Mouse (Mus musculus) Muller cell, postnatal 12 days (primary cell): Measurements from ENCODE around the gene A930017K11Rik.

Source experiments
- DNase-seq: peaks from one replicate; pipeline ENCODE4 v3.0.0-alpha.2; 2015; ENCODE audit errors: inconsistent ontology term

A930017K11Rik gene

DNA sequence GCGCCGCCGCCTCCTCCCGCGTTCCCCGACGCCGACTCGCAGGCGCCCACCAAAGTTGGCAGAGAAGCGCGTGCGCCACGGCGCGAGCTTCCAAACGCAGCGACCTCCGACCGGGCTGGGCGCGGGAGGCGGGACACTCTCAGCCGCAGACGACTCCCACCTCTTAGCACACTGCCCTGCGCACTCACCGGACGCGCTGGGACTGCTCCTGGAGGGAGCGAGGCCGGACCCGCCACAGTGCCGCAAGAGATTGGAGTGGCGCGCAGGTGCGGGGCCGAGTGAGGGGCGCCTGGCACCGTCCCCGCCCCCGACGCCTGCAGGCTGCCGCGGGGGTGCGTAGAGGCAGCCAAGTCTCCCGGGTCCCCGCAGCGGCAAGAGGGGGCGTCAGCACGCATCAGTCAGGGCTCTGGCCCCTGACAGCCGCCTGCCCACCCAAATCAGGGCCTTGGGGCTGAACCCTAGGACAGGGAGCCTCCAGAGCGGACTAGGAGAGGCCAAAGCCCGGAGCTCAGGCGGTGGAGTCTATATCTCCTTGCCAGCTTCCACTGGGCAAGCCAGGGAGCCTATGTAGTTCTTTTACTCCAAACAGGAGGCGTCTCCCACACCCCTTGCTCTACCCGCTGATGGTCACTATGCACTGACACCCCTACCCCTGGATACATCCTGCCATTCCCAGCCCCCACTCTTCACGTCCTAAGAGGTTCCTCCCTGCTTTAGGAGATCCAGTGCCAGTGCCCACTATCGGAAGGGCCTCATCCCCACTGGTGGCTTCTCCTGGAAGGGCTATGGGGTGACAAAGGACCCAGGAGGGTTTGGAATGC is at the start of gene A930017K11Rik:
Gene A930017K11Rik, minus strand, starts transcription at position 763 of the 821 bp plus-strand sequence.
- no peak for DNase-seq

DNA sequence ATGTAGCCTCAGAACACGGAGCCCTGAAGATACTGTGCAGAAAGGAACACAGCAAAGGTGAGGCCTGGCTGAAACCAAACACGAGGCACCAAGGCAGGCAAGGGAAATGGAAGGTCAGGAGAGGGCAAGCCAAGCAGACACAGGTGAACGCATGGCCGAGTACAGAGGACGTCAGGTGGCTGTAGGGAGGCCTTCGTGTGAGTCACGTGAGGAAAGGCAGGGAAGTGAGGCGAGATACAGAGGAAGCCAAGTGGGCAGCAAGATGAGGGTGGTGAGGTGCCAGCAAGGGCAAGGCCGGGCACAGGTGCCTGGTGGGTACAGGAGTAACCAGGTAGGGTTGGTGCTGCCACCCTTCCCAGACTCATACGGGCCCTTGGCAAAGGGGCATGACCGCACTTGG is 46.1 kb upstream of the A930017K11Rik start:
- DNase-seq, result no peak

DNA sequence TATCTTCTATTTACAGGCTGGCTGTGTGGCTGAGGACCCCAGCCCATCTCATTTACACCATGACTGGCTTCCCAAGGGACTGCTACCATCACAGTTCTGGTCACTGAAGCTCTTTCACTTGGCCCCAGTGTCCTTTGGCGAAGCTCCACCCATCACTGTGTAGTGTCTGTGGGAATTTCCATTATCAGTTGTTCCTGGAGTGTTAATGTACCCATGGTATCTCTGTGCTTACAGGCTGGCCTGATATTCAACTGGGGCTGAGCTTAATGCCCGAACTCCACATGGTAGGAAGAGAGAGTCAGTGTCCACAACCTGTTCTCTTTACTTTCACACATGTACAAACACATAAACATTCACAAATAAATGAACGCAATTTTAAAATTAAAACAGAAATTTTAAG is 41.1 kb upstream of the A930017K11Rik start:
- no peak for DNase-seq

DNA sequence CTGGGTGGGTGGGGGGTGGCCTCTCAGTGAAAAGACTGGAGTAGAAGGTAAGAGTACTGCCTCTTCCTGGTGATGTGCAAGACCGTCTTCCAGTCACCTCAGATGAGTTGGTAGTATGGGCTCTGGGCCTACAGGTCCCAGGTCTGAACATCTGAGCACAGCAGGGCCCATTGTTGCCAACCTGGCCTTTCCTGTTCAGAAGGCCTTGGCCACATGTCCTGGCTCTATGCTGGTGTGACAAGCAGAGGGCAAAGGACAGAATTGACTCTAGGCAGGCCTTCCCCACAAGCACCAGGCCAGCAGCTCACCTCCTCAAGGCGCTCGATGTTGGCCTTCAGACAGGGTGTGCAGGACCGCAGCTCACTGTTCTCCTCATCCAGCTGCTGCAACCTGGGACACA is 39.9 kb upstream of the A930017K11Rik start:
- DNase-seq, result no peak

DNA sequence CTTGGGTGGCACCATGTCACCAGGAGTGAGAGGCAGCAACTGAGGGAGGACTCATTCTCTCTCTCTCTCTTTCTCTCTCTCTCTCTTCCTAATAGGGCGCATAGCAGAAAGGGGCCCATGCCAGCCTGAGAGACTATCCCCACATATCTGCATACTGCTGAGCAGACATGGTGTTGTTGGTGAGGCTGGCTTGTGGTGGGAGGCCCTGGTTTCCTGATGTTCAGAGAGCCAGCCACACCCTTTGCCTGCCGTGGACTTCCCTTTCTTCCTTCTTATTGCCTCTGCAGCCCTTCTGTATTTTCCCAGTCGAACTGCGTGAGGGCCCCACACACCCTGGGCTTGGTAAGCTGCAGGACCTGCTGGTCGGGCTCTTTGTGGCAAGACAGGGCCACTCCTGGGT is 38.0 kb upstream of the A930017K11Rik start:
- DNase-seq, result no peak

DNA sequence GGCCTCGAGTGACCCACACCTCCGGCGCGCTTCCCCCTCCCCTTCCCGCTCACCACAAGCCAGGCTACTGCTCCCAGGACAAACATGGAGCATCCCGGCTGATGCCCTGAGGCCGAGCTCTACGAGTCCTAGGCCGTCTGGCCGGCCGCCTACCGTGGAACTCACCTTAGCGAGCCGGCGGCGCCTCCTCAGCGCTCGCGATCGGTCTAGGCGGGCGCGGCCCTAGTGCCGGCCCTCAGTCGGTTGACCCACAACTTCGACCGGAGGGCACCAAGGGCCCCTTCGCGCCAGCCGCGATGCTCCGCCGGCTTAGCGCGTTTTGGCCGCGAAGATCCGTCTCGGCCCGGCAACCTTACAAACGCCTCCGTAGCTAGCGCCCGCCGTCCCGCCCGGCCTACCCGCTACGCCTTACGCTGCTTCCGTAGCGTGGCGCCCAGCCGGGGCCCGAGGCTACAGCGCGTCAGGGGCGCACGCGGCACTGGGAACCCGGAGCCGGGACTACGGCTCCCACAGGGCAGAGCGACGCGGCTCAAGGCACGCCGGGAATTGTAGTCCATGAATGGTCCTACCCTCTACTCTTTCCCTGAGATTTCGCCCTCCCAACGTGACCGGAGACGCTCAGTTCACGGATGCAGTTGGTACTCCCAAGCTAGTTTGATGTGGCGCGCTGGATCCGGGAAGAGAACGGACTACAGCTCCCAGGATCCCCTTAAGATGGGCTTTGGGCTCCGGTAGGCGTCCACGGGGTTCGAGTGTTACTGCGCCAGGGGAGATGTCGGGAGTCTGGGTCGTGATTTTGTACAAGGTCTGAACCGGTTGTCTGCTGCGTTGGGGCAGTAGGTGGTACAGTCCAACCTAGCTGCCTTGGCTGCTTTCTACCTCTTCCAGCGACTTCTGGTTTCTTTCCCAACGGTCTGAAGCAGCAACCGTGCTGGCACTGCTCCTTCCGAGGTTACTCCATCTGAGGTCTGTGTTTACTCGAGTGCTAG is 33.2 kb upstream of the A930017K11Rik start, which contains the start of gene Capn15:
Gene Capn15, minus strand, starts transcription at position 491 of the 989 bp plus-strand sequence.
- peak; percentile 97 for DNase-seq

DNA sequence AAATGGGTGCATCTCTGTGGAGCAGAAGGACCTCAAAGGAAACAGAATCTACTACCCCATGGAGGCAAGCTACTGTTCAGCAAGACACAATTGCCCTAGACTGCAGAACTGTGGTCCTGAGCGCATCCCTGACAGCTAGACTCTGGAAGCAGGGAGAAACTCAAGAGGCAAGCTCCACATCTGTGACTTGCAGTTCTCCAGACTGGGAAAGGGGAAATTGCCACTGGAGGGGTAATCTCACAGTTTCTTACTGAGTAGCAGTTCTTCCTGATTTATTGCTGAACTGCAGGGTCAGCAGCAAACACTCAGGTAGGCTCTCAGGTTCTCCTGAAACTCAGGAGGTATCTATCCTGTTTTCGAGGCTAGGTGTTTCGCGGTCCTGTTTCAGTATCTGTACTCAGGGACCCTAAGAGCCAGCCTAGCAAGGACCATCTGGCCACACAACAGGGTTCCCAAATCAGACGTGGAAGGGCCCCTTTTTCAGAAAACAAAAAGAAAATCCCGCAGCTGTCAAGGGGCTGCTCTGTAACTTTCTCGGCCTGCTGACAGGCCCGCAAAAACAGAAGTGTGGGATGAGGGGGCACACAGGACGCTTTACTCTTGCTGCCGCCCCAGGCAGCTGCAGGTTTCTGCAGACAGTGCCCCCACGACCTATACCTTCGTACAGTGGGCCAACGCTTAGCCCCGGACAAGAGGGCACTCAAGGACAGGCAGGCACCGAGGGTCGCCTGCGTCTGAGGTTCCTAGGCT is 32.4 kb upstream of the A930017K11Rik start:
- DNase-seq, result no peak

DNA sequence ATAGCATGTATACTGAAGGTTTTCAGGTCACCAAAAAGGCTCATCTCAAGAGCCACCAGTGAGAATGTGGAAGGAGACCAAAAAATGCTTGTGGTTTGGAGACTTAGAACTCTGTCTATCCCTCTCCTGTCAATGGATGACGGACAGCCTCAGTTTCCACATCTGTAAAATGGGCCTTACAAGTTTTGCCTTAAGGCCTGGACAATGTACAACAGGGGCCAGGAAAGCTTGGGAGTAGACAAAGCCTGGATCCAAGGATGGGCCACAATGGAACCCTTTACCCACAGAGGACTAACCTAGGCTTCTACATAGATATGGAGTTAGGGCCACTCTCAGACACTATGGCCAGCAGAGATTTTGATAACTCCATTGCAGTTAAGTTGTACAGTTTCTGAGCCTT is 31.7 kb upstream of the A930017K11Rik start:
- DNase-seq, result no peak

DNA sequence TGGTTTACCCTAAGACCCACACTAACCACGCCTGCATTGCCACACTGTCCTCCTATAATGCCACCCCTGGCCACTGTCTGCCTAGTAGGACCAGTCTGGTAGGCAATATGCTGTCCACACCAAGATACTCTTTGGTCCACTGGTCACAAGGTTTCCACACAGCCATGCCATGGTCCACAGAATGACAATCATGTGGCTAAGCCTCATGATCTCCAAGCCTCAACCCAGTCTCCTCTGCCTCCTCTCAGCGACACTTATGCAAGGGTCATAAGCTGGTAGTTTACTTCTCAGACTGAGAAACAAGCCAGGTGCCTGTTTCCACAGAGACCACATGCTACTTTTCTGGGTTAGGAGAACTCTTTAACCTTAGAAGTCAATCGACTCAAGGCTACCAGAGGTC is 30.5 kb upstream of the A930017K11Rik start:
- no peak for DNase-seq

DNA sequence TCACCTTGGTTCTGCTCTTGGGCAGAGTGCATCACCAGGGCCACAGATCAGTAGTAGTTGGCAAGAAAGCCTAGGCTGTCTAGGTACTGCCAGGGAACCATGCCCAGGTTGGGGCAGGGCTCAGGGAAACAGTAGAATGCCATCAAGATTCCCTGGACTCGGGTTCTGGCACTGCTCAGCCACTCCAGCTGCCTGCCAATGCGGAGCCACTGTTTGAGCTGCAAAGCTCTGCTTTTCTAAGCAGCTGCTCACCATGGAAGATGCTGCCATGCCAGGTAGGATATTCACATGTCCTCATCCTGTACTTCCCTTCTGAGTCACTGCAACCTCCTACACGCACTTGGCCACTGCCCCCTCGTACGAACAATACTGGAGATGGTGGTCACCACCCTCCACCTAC is 28.5 kb upstream of the A930017K11Rik start:
- DNase-seq, result peak; percentile 20

DNA sequence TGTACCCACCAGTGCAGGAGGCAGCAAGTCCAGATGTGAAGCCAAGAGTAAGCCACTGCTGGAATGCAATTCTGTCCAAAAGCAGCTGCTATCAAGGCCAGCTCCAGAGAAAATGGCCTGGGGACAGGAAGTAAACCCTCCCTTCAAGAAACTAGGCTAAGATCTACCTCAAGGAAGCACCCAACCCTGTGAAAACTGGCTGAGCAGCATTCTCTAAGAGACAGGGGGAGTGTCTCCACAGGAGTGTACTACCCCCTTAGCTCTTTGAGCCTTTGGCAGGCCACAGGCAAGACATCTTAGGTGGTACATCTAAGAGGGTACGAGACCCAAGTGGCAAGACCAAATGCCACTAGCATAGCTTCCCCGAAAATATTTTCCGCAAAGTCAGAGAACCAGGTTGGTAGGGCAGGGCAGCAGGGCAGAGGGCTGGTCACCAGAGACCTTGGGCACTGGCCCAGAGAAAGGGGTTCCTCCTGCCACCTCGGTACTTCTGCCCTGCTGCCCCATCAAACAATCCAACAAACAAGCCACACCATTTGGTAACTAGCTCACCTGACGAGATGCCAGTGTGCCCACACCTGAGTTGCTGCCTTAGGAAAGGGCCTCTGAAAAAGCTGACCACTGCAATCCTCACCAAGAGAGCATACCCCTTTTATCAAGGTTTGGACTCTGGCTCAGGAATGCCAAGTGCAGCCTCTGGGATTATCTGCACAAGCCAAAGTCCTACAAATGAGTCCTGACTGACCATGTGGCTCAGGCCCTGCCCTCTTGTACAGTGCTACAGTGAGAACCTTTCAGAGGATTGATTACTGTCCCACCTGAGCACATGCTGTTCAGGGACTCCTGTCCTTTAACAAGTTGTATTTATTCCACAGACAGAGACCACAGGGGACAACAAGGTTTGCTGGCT is 27.7 kb upstream of the A930017K11Rik start:
- DNase-seq, result no peak

DNA sequence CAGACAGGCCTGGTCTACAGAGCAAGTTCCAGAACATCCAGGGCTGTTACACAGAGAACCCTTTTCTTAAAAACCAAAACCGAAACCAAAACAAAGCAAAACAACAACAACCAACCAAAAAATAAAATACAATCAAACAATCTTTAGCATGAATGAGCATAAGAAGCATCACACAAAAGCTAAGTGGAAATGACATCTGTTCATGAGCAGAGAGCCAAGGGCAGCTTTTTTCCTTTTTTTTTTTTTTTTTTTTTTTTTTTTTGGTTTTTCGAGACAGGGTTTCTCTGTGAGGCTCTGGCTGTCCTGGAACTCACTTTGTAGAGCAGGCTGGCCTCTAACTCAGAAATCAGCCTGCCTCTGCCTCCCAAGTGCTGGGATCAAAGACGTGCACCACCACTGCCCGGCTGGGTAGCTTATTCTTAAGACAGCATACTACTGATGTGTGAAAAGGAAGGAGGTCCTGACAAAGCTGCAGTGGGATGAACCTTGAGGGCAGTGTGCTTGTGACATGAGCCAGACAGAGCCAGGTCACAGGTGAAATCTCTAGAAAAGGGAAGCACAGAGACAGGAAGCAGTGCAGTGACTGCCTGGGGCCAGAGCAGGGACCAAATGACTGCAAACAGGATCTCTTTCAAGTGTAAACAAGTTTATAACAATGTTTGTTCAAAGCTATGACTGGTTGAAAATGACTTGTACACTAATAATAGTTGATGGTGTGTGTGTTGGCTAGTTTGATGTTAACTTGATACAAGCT is 18.8 kb upstream of the A930017K11Rik start:
- no peak for DNase-seq

DNA sequence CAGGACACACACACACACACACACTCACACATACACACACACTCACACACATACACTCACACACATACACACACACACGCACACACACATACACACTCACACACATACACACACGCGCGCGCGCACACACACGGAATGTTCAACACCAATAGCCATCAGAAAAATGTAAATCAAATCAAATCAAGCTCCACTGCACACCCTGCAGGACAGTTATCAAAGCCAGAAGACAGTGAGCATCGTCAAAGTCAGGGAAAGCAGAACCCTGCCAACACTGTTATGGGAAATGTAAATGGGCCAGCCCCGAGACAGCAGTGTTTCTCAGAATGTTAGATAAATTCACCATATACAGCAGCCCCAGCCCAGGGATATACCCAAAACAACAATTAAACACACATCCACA is 18.1 kb upstream of the A930017K11Rik start:
- DNase-seq, result no peak

DNA sequence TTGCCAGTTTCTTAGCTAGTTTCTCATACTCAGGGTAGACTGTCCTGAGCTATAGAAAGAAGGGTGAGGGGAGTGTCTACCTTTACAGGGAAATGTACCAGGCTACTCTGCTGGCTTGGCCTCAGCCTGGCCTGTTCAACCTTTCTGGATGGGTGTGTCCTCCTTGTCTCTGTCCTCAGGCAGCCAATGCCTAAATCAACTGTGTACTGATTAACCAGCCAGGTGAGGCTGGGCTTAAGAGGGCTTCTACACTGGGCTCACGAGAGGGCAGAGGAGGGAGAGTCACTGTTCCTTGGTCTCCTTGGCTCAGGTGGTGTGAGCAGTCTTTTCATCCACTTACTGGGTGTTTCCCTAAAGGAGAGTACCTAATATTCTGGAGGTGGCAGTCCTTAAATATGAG is 15.8 kb upstream of the A930017K11Rik start:
- no peak for DNase-seq

DNA sequence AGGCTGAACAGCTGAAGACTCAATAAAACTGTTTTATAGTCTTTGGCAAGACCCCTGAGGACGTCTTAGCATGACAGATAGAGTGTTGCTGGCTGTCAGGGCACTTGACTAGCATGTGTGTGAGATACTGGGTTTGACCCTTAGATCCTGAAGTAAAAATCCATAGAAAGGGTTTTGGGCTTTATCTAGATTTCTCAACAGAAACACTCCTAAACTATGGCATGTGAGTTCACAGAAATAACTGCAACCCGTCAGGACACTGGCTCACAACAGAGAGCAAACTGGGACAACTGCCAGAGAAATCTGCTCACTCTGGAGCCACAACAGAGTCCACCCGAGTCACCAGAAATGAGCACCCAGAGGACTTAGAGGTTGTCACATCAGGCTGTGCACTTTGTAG is 15.3 kb upstream of the A930017K11Rik start:
- DNase-seq, result no peak

DNA sequence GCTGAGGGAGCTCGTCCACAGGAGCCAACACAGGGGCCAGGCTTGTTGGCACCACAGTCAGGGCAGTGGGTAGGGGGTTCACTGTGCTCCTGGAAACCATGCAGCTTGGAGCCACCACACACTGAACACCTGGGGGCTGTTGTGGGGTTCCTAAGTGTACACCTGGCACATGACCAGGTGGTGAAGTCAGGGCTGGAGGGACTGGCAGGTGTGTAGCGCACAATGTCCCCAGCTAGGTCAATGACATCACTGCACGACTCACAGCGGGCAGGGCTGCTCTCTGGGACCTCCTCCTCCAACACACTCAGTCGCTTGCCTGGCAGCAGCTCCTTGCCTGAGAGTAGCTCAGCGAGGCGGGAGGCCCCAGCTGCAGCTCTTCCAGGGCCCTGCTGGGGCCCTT is 11.9 kb upstream of the A930017K11Rik start:
- DNase-seq, result no peak

DNA sequence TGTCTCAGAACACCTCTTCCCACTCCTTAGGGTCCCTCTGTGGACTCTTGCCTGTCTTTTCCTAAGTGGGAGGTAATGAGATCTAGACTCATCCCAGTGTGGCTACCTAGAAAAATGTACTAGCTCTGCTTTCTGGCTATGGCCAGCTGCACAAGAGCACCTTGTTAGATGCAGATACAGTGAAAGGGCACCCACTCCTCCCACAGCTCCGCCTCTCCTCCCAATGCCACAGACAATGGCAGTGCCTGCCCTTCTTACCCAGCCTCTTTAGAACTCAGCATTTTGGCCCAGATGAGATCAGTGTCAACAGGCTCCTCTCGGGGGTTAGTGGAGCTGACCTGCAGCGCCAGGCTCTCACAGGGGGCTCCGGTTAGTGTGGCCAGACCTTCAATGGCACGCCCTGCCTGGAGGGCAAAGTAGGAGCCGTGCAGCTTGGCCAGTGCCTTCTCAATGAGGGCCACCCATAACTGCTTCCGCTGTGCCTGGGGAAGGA is 10.1 kb upstream of the A930017K11Rik start:
- no peak for DNase-seq

DNA sequence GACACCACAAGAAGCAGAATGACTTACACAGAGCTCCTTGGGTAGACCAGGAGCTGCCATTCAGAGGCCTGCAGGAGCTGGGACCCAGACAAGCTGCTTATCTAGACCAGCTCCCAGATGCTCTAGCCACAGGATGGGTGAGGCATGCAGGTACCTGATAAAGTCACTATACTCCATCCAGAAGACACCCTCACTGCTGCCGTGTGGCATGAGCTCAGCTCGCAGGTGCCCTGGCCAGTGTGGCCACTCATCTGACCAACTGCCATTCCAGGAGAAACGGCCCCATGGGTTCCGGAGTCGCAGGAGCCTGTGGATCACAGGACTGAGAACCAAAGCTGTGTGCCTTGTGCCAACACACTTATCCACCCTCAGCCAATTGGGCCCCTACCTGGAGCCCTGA is 9.2 kb upstream of the A930017K11Rik start:
- no peak for DNase-seq

DNA sequence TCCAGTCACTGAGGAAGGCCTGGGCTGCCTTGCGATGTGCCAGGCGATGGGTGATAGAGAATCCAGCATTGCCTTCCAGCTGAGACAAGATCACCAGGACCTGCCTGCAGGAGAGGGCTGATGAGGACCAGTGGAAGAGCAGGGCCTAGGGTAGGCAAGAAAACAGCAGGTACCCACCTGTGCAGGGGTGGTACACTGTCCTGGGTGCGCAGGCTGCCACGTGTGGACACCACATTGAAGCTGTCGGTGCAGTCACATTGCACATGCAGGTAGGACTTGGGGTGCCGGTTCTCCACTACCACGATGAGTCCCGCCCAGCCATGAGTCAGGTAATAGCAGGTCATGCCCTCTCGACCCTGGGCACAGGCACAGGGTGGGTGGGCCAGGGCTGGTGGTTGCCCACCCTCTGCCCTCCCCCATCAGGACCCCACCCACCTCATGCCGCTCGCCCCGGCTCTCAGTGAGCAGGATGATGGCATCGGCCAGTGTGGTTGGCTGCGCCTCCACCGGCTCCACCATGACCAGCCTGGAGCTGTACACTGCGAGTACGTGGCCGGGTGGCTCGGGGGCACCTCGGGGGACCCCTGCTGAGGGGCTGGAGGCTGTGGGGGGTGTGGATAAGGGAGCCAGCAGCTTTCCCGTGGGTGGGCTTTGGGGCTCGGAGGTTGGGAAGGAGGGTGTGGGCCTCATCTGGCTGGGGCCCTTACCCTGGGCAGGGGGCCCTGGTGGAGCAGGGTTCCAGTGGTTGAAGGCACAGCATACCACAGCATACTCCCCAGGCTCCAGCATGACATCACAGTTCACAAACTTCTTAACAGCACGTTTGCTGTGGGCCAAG is 7.5 kb upstream of the A930017K11Rik start:
- no peak for DNase-seq
